Mouse (Mus musculus): ENCODE measurements around the gene Abcb8. TPM values are rescaled to one million over a fixed set of nuclear protein-coding genes. Genes with fewer than 3 reads are reported as not detected.

Abcb8 gene
- total and polyA plus RNA-seq, 3 experiments: 76.9 to 124 TPM; not detected in 1

- TF ChIP-seq JUND (IDR thresholded peaks at IDR 0.05; ENCODE audit: low read depth, low read length): no peak
- no peak for TF ChIP-seq ZNF384 (IDR thresholded peaks at IDR 0.05; ENCODE audit: low read depth, low read length)
- no peak for TF ChIP-seq ZC3H11A (IDR thresholded peaks at IDR 0.05; ENCODE audit: low read depth, low read length)
- peaks cover 14 to 16% of the 10 kb centered on the region in 2 experiments for H3K4me1 ChIP-seq (ENCODE audit: control insufficient read depth in 1 of 2, insufficient read depth in 2 of 2, low read length in 2 of 2)
- peak overlapping the region; percentile 90; the same call in 1 of the 2 replicates for H3K27ac ChIP-seq (ENCODE audit: control insufficient read depth, low read depth, low read length)
These were observed 739 bp upstream of the Abcb8 start for GRCm38 (mm10) chr5:24392724-24393123.

GRCm38 (mm10) chr5:24394165-24394894 is 867 bp downstream of the Abcb8 start:
- peaks cover 2 to 18% of the 10 kb centered on the region in 2 experiments; a peak in 3 of 4 replicates for H3K36me3 ChIP-seq (ENCODE audit: control insufficient read depth in 1 of 2, insufficient read depth in 2 of 2, low read length in 2 of 2)
- no peaks in the 10 kb centered on the region for H3K9me3 ChIP-seq (replicated peaks; ENCODE audit: insufficient read depth, low read length)
- peak; percentile 100 for DNase-seq (ENCODE audit: low read depth, low spot score)
- peaks cover 3% of the 10 kb centered on the region for H3K79me2 ChIP-seq (ENCODE audit: control insufficient read depth, insufficient read depth, low read length, poor library complexity)
- no peaks in the 10 kb centered on the region for H3K27me3 ChIP-seq (ENCODE audit: control insufficient read depth in 1 of 2, insufficient read depth in 2 of 2, low read length in 2 of 2)
- H3K4me1 ChIP-seq (ENCODE audit: control insufficient read depth in 1 of 2, insufficient read depth in 2 of 2, low read length in 2 of 2): peaks cover 14 to 19% of the 10 kb centered on the region in 2 experiments
- peak overlapping the region; percentile 83 to 91 for H3K4me3 ChIP-seq (ENCODE audit: control insufficient read depth in 1 of 2, insufficient read depth in 1 of 2, low read depth in 2 of 2, low read length in 2 of 2)
- H3K27ac ChIP-seq (ENCODE audit: control insufficient read depth, low read depth, low read length): peak overlapping the region; percentile 90
- H3K9ac ChIP-seq (ENCODE audit: control insufficient read depth, low read depth, low read length, poor library complexity, severe bottlenecking): peak overlapping the region; percentile 85
- no peak for TF ChIP-seq BHLHE40 (IDR thresholded peaks at IDR 0.05; ENCODE audit: borderline replicate concordance, low read depth, low read length)
- TF ChIP-seq CHD1 (IDR thresholded peaks at IDR 0.05; ENCODE audit: low read depth, low read length): 0 out of 2 replicates have a peak, but pooled peaks have one; percentile 9
- TF ChIP-seq USF1 (IDR thresholded peaks at IDR 0.05; ENCODE audit: low read depth, low read length): peak; percentile 80
- TF ChIP-seq E2F4 (IDR thresholded peaks at IDR 0.05; ENCODE audit: borderline replicate concordance, low read depth, low read length): no peak
- TF ChIP-seq POLR2A (IDR thresholded peaks at IDR 0.05; ENCODE audit: control insufficient read depth in 1 of 2, insufficient read depth in 1 of 2, low read depth in 1 of 2, low read length in 2 of 2, poor library complexity in 1 of 2): peak; percentile 64 to 87
- TF ChIP-seq EP300 (IDR thresholded peaks at IDR 0.05; ENCODE audit: low read depth in 1 of 2, low read length in 2 of 2): no peak; a peak in 1 of 4 replicates
- no peak for TF ChIP-seq ZC3H11A (IDR thresholded peaks at IDR 0.05; ENCODE audit: low read depth, low read length)
- TF ChIP-seq JUND (IDR thresholded peaks at IDR 0.05; ENCODE audit: low read depth, low read length): 0 out of 2 replicates have a peak, but pooled peaks have one; percentile 18
- TF ChIP-seq ZMIZ1 (IDR thresholded peaks at IDR 0.05; ENCODE audit: low read depth, low read length): peak; percentile 98
- peak; percentile 35 for TF ChIP-seq SMC3 (IDR thresholded peaks at IDR 0.05; ENCODE audit: low read depth, low read length)
- TF ChIP-seq NELFE (IDR thresholded peaks at IDR 0.05; ENCODE audit: low read depth, low read length): peak; percentile 70
- TF ChIP-seq ELF1 (IDR thresholded peaks at IDR 0.05; ENCODE audit: low read depth, low read length): peak; percentile 37; the same call in 1 of the 2 replicates
- TF ChIP-seq MYB (IDR thresholded peaks at IDR 0.05; ENCODE audit: low read depth, low read length): no peak
- TF ChIP-seq SIN3A (IDR thresholded peaks at IDR 0.05; ENCODE audit: low read length): peak; percentile 78
- TF ChIP-seq USF2 (IDR thresholded peaks at IDR 0.05; ENCODE audit: borderline replicate concordance in 1 of 2, insufficient read depth in 1 of 2, low read depth in 1 of 2, low read length in 2 of 2): no peak
- peak; percentile 44 to 63 (median 55); a peak in 5 of 6 replicates for TF ChIP-seq CTCF (IDR thresholded peaks at IDR 0.05 in 2 of 3, conservative IDR thresholded peaks at IDR 0.05 in 1 of 3; ENCODE audit: control insufficient read depth in 1 of 3, insufficient read depth in 1 of 3, low read depth in 2 of 3, low read length in 3 of 3, poor library complexity in 1 of 3, severe bottlenecking in 1 of 3)
- TF ChIP-seq GABPA (IDR thresholded peaks at IDR 0.05; ENCODE audit: low read depth, low read length): no peak
- TF ChIP-seq GATA1 (IDR thresholded peaks at IDR 0.05; ENCODE audit: low read depth, low read length): no peak
- TF ChIP-seq TCF12 (IDR thresholded peaks at IDR 0.05; ENCODE audit: low read depth, low read length): peak; percentile 49
- peak; percentile 85 for TF ChIP-seq CHD2 (IDR thresholded peaks at IDR 0.05; ENCODE audit: low read length)
- TF ChIP-seq TBP (IDR thresholded peaks at IDR 0.05; ENCODE audit: low read depth, low read length): peak; percentile 95
- no peak for TF ChIP-seq RCOR1 (IDR thresholded peaks at IDR 0.05; ENCODE audit: low read depth, low read length)
- TF ChIP-seq MEF2A (IDR thresholded peaks at IDR 0.05; ENCODE audit: extremely low read depth, insufficient replicate concordance, low read depth, low read length, poor library complexity, severe bottlenecking): no peak
- no peak for TF ChIP-seq TAL1 (IDR thresholded peaks at IDR 0.05; ENCODE audit: low read length)
- peak; percentile 62 for TF ChIP-seq MAX (IDR thresholded peaks at IDR 0.05; ENCODE audit: low read length)
- TF ChIP-seq MYC (IDR thresholded peaks at IDR 0.05; ENCODE audit: low read depth, low read length): no peak
- TF ChIP-seq MAZ (IDR thresholded peaks at IDR 0.05; ENCODE audit: low read depth, low read length): peak; percentile 90
- peak; percentile 40; the same call in 1 of the 2 replicates for TF ChIP-seq NRF1 (IDR thresholded peaks at IDR 0.05; ENCODE audit: insufficient read depth, low read depth, low read length, poor library complexity, severe bottlenecking)

More at GRCm38 (mm10) chr5:24392724-24393123, 739 bp upstream of the Abcb8 start:
- Histone ChIP-seq H3K4me3 (ENCODE audit: control insufficient read depth in 1 of 2, insufficient read depth in 1 of 2, low read depth in 2 of 2, low read length in 2 of 2) (no peak overlapping the region), H3K9me3 (replicated peaks; ENCODE audit: insufficient read depth, low read length) (no peaks in the 10 kb centered on the region), H3K27me3 (ENCODE audit: control insufficient read depth in 1 of 2, insufficient read depth in 2 of 2, low read length in 2 of 2) (no peaks in the 10 kb centered on the region), H3K9ac (ENCODE audit: control insufficient read depth, low read depth, low read length, poor library complexity, severe bottlenecking) (peak overlapping the region; percentile 56), H3K79me2 (ENCODE audit: control insufficient read depth, insufficient read depth, low read length, poor library complexity) (peaks cover 12% of the 10 kb centered on the region), H3K36me3 (ENCODE audit: control insufficient read depth in 1 of 2, insufficient read depth in 2 of 2, low read length in 2 of 2) (peaks cover 0 to 18% of the 10 kb centered on the region in 2 experiments; a peak in 3 of 4 replicates)
- DNase-seq (ENCODE audit: low read depth, low spot score): no peak
